Mouse (Mus musculus) midbrain, embryonic 14.5 days (tissue): Measurements from ENCODE around the gene Usp43. TPM values are rescaled to one million over a fixed set of nuclear protein-coding genes. Genes with fewer than 3 reads are reported as not detected.

ENCODE experiments used
- ATAC-seq: fragments of 200-750 bp; cut with Nextera tagmentation; 2 replicates; pipeline ENCODE4 v1.8.0; 2017; ENCODE audit warnings: moderate number of reproducible peaks, moderate library complexity; ENCODE audit not compliant: low FRiP score, low TSS enrichment
- DNase-seq: peaks from one replicate; pipeline ENCODE4 v3.0.0-alpha.2; 2015
- H3K27ac ChIP-seq: fragments of 300-500 bp; sonication (generic); replicated peaks from 2 replicates; pipeline ENCODE4 v1.5.1; 2014; ENCODE audit warnings: mild to moderate bottlenecking, low read depth, low read length, moderate library complexity
- H3K27me3 ChIP-seq: fragments of 300-500 bp; sonication (generic); 2 replicates; pipeline ENCODE4 v1.6.1; 2014; ENCODE audit warnings: low read length, control low read depth, mixed read lengths; ENCODE audit not compliant: control insufficient read depth, insufficient read depth
- H3K36me3 ChIP-seq: fragments of 300-500 bp; sonication (generic); 2 replicates; pipeline ENCODE4 v1.6.1; 2014; ENCODE audit warnings: low read length, control low read depth; ENCODE audit not compliant: control insufficient read depth, insufficient read depth
- H3K4me1 ChIP-seq: fragments of 300-500 bp; sonication (generic); 2 replicates; pipeline ENCODE4 v1.6.1; 2014; ENCODE audit warnings: mild to moderate bottlenecking, antibody characterized with exemption, low read length, control low read depth; ENCODE audit not compliant: control insufficient read depth, insufficient read depth
- H3K4me2 ChIP-seq: fragments of 300-500 bp; sonication (generic); 2 replicates; pipeline ENCODE4 v1.6.1; 2014; ENCODE audit warnings: mild to moderate bottlenecking, low read length, moderate library complexity
- H3K4me3 ChIP-seq: fragments of 300-500 bp; sonication (generic); replicated peaks from 2 replicates; pipeline ENCODE4 v1.5.1; 2014; ENCODE audit warnings: low read depth, low read length
- H3K9ac ChIP-seq: fragments of 300-500 bp; sonication (generic); replicated peaks from 2 replicates; pipeline ENCODE4 v1.6.1; 2014; ENCODE audit warnings: mild to moderate bottlenecking, low read length, moderate library complexity
- H3K9me3 ChIP-seq: fragments of 300-500 bp; sonication (generic); 2 replicates; pipeline ENCODE4 v1.6.1; 2016; ENCODE audit warnings: low read length, control low read depth, mixed read lengths; ENCODE audit not compliant: control insufficient read depth
- WGBS: fragments of 180-500 bp; shearing (Covaris S2); extraction: QIAGEN DNeasy Blood & Tissue Kit; methylation state at CpG from one replicate; pipeline ENCODE4 v1.1.7; 2014; 5-methylcytosine and 5-hydroxymethylcytosine counted together
- polyA plus RNA-seq: library from polyadenylated mRNA; unstranded; fragments of >200 nt; fragmentation: Nextera tagmentation; extraction: Ambion mirVana; gene quantifications from 2 replicates; pipeline ENCODE4 v1.2.1, GENCODE M21; 2014

The Usp43 gene
- polyA plus RNA-seq, 1 experiment from 2014 or later: 0.21 TPM

DNA sequence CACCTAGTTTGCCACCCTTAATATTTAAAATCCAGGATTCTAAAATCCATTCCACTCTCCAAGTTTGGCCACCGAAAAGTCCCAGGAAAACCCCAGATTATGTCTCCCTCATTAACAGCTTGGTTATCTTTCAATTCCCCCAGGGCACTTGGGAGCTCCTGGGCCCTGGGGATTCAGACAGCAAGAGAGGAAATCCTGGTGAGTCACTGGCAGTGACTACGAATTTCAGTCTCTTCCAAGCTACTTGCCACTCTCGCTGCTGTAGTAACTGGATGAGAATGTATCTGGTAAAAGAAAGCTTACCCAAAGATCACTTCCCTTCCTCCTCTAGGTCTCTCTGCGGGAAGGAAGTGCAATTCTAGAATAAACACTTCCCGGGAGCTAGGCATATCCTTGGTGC lies 2.4 kb downstream of the Usp43 start:
- Histone ChIP-seq H3K36me3 (no peaks in the 10 kb centered on the region), H3K4me3 (no peak overlapping the region), H3K9me3 (no peaks in the 10 kb centered on the region), H3K27me3 (peaks cover 24% of the 10 kb centered on the region), H3K27ac (no peak overlapping the region), H3K9ac (no peak overlapping the region), H3K4me1 (peaks cover 10% of the 10 kb centered on the region; the same call in 1 of the 2 replicates), H3K4me2 (no peak overlapping the region)
- 82% methylated on average over 5 of the region's 5 CpGs for WGBS
- no peak for DNase-seq
- ATAC-seq: no peak

DNA sequence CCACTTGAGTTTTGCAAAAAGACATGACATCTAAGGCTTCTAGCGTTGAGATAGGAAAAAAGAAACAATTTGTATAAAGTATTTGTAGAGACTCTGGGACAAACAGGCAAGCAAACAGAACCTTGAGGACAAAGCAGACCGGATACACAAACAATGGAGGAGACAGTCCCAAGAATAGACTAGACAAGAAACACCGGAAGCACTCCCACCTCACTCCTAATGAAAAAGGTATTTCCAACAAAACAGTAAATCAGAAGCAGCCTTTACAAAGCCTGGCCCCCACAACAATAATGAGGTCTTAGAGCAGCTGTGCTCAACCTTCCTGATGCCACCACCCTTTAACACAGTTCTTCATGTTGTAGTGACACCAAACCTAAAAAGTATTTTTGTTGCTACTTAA lies 4.8 kb downstream of the Usp43 start:
- Histone ChIP-seq H3K27me3 (peaks cover 24% of the 10 kb centered on the region), H3K9me3 (no peaks in the 10 kb centered on the region), H3K4me1 (peaks cover 4% of the 10 kb centered on the region; the same call in 1 of the 2 replicates), H3K27ac (no peak overlapping the region), H3K36me3 (no peaks in the 10 kb centered on the region), H3K4me2 (no peak overlapping the region), H3K4me3 (no peak overlapping the region), H3K9ac (no peak overlapping the region)
- ATAC-seq (no peak), DNase-seq (no peak)
- 91% methylated on average over 3 of the region's 3 CpGs for WGBS

DNA sequence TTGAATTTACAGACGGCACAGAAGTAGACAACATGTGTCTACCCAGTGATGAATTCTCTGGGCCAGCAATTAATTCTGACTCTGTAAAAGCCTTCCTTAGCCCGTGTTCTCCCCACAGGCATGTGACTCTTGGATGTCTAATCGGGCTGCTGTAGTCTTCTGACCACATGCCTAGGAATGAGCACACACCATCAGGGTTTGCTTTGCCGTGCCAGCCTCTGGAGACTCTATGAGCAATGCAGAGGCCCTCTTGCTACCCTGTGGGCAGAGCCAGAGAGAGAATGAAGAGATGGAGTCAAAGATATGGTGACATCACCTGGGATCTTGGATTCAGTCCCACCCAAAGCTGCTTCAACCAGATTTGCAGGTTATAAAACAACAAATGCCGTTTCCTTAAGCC lies 10.9 kb downstream of the Usp43 start:
- Histone ChIP-seq H3K27me3 (no peaks in the 10 kb centered on the region), H3K9ac (no peak overlapping the region), H3K4me3 (no peak overlapping the region), H3K27ac (no peak overlapping the region), H3K4me2 (no peak overlapping the region), H3K9me3 (no peaks in the 10 kb centered on the region), H3K4me1 (no peaks in the 10 kb centered on the region), H3K36me3 (no peaks in the 10 kb centered on the region)
- WGBS: 86% methylated on average over 5 of the region's 5 CpGs
- DNase-seq: no peak
- no peak for ATAC-seq

DNA sequence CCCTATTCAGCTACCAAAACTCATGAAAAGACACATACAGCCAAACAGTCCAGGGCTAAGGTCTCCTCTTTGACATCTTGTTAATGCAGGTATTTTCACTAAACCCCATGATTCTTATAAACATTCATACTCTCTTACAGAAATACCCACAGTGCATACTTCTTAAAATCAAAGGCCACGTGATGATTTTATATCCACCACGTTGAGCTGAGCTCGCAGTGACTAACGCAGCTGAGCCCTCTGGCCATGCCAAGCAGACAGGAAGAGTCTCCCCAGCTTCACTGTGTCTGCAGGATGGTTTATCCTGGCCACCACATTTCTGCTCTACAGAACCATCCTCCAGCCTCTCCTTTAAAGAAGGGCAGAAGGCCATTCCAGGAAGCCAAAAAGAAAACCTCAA lies 18.2 kb downstream of the Usp43 start:
- 90% methylated on average over 4 of the region's 4 CpGs for WGBS
- H3K36me3 ChIP-seq: no peaks in the 10 kb centered on the region
- no peak overlapping the region for H3K4me3 ChIP-seq
- no peaks in the 10 kb centered on the region for H3K4me1 ChIP-seq
- no peak for ATAC-seq
- no peak overlapping the region for H3K4me2 ChIP-seq
- H3K27me3 ChIP-seq: no peaks in the 10 kb centered on the region
- no peak for DNase-seq
- no peak overlapping the region for H3K27ac ChIP-seq
- H3K9me3 ChIP-seq: no peaks in the 10 kb centered on the region
- no peak overlapping the region for H3K9ac ChIP-seq

DNA sequence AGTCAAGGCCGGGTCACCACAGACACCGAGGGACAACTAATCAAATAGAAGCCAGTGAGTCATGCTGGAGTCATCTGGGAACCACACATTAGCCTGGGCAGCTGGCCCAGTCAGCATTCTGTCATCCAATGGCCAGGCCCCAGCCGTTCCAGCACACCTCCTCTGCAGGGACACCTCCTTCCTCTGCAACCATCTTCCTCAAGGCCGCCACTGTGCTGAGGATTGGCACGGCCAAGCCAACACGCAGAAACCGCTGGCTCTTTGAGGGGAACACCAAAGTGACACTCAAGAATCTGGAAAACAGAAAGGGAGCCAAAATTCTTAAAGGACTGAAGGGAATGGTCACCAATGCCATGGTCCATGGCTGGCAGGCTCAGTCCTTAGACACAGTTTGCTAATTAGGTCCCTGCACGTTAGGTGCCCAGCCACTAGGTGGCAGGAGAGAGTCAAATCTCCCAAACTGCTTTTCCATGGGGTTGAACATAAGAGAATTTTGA lies 24.8 kb downstream of the Usp43 start:
- no peaks in the 10 kb centered on the region for H3K4me1 ChIP-seq
- no peaks in the 10 kb centered on the region for H3K27me3 ChIP-seq
- H3K9me3 ChIP-seq: no peaks in the 10 kb centered on the region
- 64% methylated on average over 8 of the region's 8 CpGs for WGBS
- no peaks in the 10 kb centered on the region for H3K36me3 ChIP-seq
- DNase-seq (peak; percentile 56), ATAC-seq (no peak)
- no peak overlapping the region for H3K4me3 ChIP-seq
- no peak overlapping the region for H3K4me2 ChIP-seq
- H3K9ac ChIP-seq: no peak overlapping the region
- no peak overlapping the region for H3K27ac ChIP-seq

DNA sequence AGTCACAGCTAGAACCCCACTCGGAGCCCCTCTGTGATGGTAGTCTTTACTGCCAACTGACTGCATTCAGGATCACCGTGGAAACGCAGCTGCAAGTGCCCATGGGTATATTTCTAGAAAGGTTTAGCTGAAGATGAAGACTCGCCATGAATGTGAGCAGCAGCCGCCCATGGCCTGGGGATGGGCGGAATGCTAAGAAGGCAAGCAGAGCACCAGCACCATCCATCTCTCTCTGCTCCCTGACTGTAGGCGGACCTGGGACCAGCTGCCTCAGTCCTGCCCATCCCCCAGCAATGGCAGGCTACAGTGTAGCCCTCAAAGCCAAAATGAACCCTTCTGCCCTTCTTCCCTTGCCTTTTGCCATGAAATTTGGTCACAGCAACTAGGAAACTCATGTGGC lies 26.3 kb downstream of the Usp43 start:
- no peak overlapping the region for H3K9ac ChIP-seq
- no peak overlapping the region for H3K27ac ChIP-seq
- H3K4me2 ChIP-seq: no peak overlapping the region
- WGBS: 53% methylated on average over 7 of the region's 7 CpGs
- H3K4me3 ChIP-seq: no peak overlapping the region
- no peaks in the 10 kb centered on the region for H3K9me3 ChIP-seq
- no peaks in the 10 kb centered on the region for H3K36me3 ChIP-seq
- DNase-seq (peak; percentile 28), ATAC-seq (no peak)
- no peaks in the 10 kb centered on the region for H3K27me3 ChIP-seq
- H3K4me1 ChIP-seq: no peaks in the 10 kb centered on the region

DNA sequence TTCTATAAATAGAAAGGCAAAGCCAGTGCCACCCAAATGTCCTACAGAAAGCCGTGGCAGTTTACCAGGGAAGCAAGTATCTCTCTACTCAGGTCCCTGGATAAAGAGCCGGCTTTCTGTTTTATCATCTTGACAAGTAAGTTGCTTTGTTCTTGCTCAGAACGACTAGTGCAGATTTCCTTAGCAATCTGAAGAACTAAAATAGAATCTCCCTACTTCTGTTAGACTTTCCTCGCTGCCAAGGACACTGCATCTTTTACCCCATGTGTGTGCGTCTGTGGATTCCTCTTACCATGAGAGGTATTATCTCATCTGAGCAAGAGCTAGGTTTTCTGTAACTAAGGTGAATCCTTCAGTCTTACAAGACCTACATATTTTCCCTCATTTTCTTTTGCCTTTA lies 33.4 kb downstream of the Usp43 start:
- Histone ChIP-seq H3K36me3 (no peaks in the 10 kb centered on the region), H3K27ac (no peak overlapping the region), H3K4me3 (no peak overlapping the region), H3K9ac (no peak overlapping the region), H3K9me3 (0 out of 2 replicates have a peak, but pooled peaks cover 2% of the 10 kb centered on the region), H3K4me1 (no peaks in the 10 kb centered on the region), H3K4me2 (no peak overlapping the region), H3K27me3 (no peaks in the 10 kb centered on the region)
- WGBS: 87% methylated on average over 5 of the region's 5 CpGs
- no peak for DNase-seq
- ATAC-seq: no peak

DNA sequence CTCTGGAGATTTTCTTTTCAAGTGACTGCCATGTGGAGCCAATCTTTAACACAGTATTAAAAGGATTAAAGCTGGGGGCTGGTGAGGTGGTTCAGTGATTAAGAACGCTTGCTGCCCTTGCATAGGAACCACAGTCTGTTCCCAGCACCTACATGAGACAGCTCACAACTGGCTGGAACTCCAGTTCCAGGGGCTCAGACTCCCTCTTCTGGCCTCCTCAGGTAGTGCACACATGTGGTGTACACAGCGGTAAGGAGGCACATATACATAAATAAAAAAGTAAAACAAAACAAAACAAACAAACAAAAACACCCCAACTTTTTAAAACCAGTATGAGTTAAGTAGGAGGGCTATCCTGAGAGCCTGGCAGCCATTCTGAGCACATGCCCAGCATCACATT lies 36.0 kb downstream of the Usp43 start:
- Histone ChIP-seq H3K9me3 (0 out of 2 replicates have a peak, but pooled peaks cover 2% of the 10 kb centered on the region), H3K27ac (no peak overlapping the region), H3K4me2 (no peak overlapping the region), H3K4me3 (no peak overlapping the region), H3K9ac (no peak overlapping the region), H3K4me1 (no peaks in the 10 kb centered on the region), H3K36me3 (no peaks in the 10 kb centered on the region), H3K27me3 (no peaks in the 10 kb centered on the region)
- ATAC-seq (no peak), DNase-seq (no peak)
- WGBS: 73% methylated on average over 2 of the region's 2 CpGs

DNA sequence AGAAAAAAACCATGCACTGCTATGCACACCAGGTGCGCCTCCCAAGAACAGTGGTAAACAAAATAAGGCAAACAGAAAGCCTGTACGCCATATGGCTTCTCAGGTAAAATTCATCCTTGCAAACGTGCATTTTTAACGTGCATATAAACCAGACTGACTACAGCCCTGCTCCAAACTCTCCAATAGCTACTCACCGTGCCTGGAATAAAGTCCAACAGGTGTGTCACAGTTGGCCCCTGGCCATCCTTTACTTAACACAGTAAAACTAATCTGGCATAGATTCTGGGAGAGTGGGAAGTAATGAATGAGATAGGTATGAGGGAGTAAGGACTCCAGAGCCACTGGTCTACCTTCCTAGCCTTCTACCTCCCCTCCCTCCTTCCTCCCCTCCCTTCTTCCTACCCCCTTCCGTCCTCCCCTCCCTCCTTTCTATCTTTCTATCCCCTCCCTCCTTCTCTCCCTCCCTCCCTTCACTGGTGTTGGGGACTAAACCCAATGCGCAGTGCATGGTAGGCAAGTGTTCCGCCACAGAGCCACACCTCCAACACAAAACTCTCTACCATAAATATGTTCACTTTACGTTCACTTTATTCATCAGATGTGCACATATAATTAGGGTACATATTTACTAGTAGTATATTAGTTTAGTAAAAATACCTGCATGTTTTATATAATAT lies 56.3 kb downstream of the Usp43 start:
- Histone ChIP-seq H3K36me3 (no peaks in the 10 kb centered on the region), H3K9me3 (no peaks in the 10 kb centered on the region), H3K27me3 (no peaks in the 10 kb centered on the region), H3K4me3 (no peak overlapping the region), H3K4me2 (no peak overlapping the region), H3K4me1 (no peaks in the 10 kb centered on the region), H3K27ac (no peak overlapping the region), H3K9ac (no peak overlapping the region)
- DNase-seq: no peak
- no peak for ATAC-seq
- 89% methylated on average over 9 of the region's 9 CpGs for WGBS
